Mouse (Mus musculus) cerebellum, adult 2 months (tissue): ENCODE data around the gene Trp53tg5. TPM values are rescaled to one million over a fixed set of nuclear protein-coding genes. Genes with fewer than 3 reads are reported as not detected.

ENCODE experiments used
- DNase-seq, 2 experiments: peaks; one replicate each; pipeline ENCODE4 v3.0.0; 2021
- H3K27ac ChIP-seq: fragments of 200-500 bp; 2 replicates; pipeline ENCODE4 v1.5.1; 2012; ENCODE audit warnings: low read length, control low read depth, inconsistent platforms; ENCODE audit not compliant: insufficient read depth
- H3K27me3 ChIP-seq: fragments of 200-500 bp; 2 replicates; pipeline ENCODE4 v1.6.1; 2012; ENCODE audit warnings: inconsistent platforms, mild to moderate bottlenecking, low read length, moderate library complexity; ENCODE audit not compliant: control insufficient read depth, insufficient read depth
- H3K4me1 ChIP-seq: fragments of 200-500 bp; 2 replicates; pipeline ENCODE4 v1.6.1; 2011; ENCODE audit warnings: low read length; ENCODE audit not compliant: control insufficient read depth, insufficient read depth
- H3K4me3 ChIP-seq: fragments of 200-500 bp; replicated peaks from 2 replicates; pipeline ENCODE3; 2011; ENCODE audit warnings: mild to moderate bottlenecking, low read depth, low read length, control low read depth; ENCODE audit not compliant: insufficient read depth
- CTCF ChIP-seq: fragments of 200-500 bp; IDR thresholded peaks from 2 replicates; pipeline ENCODE4 v1.5.1; 2011; ENCODE audit warnings: low read depth, mild to moderate bottlenecking, control low read depth, low read length, moderate library complexity, borderline replicate concordance; ENCODE audit not compliant: insufficient read depth
- POLR2A ChIP-seq: fragments of 200-500 bp; IDR thresholded peaks from 2 replicates; pipeline ENCODE4 v1.6.1; 2011; ENCODE audit warnings: low read length, control low read depth, borderline replicate concordance; ENCODE audit not compliant: insufficient read depth
- WGBS: fragments of 180-500 bp; shearing (Covaris S2); methylation state at CpG from one replicate; pipeline ENCODE4 v1.1.7; 2018; 5-methylcytosine and 5-hydroxymethylcytosine counted together
- polyA plus RNA-seq: library from polyadenylated mRNA; depleted of rRNA; stranded (reverse); fragments of >200 nt; gene quantifications from 2 replicates; pipeline ENCODE4 v1.2.3, GENCODE M21; 2012

The Trp53tg5 gene
- polyA plus RNA-seq, 1 experiment, result not detected

DNA sequence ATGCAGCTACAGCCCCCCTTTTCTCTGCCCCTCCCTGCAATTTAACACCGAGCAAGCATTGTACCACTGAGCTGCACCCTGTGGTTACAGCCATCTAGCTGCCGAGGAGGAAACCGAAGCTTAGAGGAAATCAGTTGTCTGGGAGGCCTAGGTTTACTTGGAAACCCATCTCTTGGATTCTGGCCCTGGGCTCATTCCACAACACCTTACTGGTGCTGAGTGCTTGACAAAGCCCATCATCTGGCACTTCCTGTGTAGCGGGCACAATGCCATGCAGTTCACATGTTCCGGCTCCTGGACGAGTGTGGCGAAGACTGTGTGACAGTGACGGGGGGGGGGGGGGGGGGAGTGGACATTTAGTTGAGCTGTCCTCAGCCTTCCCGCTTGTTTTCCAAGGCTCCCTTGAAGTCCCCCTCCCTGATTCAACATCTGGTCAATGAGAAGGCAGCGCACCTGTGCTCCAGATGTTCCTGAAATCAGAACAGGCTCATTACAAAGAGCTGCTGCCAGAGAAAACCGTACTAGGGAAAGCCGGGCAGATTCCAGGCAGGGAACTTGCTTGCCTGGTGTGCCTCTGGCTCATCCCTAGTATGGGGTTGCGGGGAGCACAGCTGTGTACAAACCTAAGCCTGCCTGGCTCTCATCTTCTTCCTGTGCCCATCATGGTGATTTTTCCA lies 21.4 kb downstream of the Trp53tg5 start:
- DNase-seq, result no peak
- H3K4me3 ChIP-seq, result no peak overlapping the region
- no peak for TF ChIP-seq POLR2A
- TF ChIP-seq CTCF, result no peak
- no peaks in the 10 kb centered on the region for H3K4me1 ChIP-seq
- 25% methylated on average over 13 of the region's 13 CpGs for WGBS
- H3K27me3 ChIP-seq, result no peaks in the 10 kb centered on the region
- H3K27ac ChIP-seq, result no peak overlapping the region

DNA sequence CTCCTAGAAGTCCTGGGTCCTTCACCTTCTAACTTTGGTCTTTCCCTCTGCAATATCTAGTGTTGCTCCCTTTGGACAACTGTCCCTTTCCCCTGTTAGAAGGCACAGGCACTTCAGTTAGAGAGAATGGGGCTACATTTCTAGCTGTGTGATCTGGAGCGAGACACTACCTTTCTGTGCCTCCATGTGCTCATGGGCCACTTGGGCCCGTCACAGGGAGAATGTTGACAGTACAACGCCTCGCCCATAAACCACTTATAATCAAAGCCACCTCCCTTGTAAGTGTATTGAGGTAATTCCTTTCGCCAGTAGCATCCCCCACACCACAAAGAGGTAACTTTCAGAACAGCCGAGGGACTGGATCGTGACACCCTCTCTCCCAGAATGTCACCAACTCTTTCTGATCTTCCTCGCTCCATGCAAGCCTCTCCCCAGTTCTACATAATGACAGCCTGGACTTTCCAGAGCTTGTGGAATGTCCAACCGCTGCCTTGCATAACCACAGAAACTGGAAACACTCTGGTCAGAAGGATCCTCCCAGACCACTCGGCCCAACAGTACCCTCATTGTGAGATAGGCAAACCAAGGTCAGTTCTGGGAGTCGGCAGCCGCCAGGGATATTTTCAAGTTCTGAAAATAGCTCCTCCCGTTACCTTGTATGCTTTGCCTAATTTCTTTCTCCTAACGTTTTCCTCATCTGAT lies 24.0 kb downstream of the Trp53tg5 start:
- H3K4me3 ChIP-seq, result no peak overlapping the region
- no peaks in the 10 kb centered on the region for H3K27me3 ChIP-seq
- no peak overlapping the region for H3K27ac ChIP-seq
- no peak for DNase-seq
- no peak for TF ChIP-seq POLR2A
- TF ChIP-seq CTCF, result no peak
- H3K4me1 ChIP-seq, result no peaks in the 10 kb centered on the region
- 89% methylated on average over 14 of the region's 14 CpGs for WGBS

DNA sequence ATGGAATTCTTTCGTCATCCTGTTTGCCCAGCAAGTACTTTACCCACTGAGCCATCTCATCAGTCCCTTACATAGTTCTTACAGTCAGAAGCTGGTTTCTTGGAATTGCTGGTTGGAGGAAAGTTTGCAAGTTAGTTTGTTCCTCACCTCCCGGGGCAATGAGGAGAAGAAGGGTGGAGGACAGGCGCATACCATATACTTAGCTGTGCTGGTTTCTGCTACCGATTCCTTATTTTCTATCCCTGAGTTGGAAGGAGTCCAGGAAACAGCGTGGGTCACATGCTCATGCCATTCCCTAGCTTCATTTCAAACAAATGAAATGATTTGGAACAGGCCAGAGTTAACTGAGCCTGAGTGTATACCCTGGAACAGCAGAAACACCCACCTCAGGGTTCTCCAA lies 24.6 kb downstream of the Trp53tg5 start:
- DNase-seq, result no peak
- TF ChIP-seq POLR2A, result no peak
- TF ChIP-seq CTCF, result no peak
- H3K27me3 ChIP-seq, result no peaks in the 10 kb centered on the region
- no peak overlapping the region for H3K4me3 ChIP-seq
- no peak overlapping the region for H3K27ac ChIP-seq
- no peaks in the 10 kb centered on the region for H3K4me1 ChIP-seq
- WGBS, result 62% methylated on average over 5 of the region's 5 CpGs

DNA sequence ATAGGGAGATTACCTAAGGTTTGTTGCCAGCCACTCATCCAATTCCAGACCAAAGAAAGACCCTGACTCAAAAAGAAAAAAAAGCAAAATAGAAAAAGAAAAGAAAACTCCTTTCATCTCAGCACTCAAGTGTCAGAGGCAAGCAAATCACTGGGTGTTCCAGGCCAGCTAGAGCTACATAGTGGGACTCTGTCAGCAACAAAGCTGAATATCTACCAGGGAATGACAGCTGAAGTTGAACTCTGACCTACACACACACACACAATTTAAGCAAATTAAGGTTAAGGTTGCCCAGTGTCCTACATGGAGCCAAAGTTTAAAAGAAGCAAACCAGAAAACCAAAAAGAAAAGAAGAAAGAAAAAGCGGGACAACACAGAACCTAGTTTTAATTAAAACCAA lies 25.4 kb downstream of the Trp53tg5 start:
- 86% methylated on average over 1 of the region's 1 CpGs for WGBS
- no peak overlapping the region for H3K4me3 ChIP-seq
- TF ChIP-seq POLR2A (no peak), CTCF (no peak)

DNA sequence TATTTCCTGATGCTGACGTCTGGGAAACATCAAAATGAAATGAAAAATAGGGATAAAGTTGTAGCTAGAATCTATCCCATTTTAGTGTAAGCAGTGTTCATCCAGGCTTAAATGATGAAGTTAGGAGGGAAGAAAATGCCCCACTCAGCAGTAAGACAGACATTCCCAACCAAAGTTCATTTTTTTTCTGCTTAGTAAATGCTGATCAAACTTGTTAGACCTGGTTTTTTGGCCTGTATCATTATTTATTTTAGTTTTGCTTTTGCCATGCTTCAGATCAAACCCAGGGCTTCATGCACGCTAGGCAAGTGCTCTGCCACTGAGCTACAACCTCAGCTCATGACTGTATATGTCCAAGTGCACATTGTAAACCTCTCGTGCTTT lies 27.4 kb downstream of the Trp53tg5 start:
- WGBS, result 73% methylated on average over 3 of the region's 3 CpGs
- H3K4me1 ChIP-seq, result no peaks in the 10 kb centered on the region
- no peak overlapping the region for H3K27ac ChIP-seq
- no peak overlapping the region for H3K4me3 ChIP-seq
- TF ChIP-seq CTCF (no peak), POLR2A (no peak)
- no peaks in the 10 kb centered on the region for H3K27me3 ChIP-seq
- DNase-seq, result no peak

More for the DNA sequence above, 25.4 kb downstream of the Trp53tg5 start:
- H3K4me1 ChIP-seq, result no peaks in the 10 kb centered on the region
- H3K27ac ChIP-seq, result no peak overlapping the region
- DNase-seq, result no peak
- no peaks in the 10 kb centered on the region for H3K27me3 ChIP-seq

DNA sequence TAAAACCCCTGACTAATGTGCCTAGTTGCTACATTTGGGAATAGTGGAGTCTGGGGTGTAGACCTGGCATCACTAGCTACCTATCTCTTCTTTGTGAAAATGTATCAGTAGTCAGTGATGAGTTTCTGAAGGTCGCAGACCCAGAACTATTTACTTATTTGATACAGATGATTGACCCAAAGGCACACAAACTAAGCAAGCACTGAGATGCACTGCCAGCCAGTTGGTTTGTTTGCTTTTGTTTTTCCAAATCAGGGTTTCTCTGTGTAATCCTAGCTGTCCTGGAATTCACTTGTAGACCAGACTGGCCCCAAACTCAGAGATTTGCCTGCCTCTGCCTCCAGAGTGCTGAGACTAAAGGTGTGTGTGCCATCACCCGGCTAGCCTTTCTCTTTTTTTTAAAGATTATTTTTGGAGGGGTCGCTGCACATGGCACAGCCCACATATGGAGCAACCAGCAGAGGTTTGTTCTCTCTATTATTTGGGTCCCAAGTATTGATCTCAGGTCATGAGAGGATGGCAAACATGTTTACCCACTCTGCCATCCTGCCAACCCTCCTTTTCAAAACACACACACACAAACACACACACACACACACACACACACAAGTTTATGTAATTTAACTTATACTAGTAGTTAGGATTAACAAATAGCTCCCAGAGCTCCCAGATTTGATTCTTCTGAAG lies 28.0 kb downstream of the Trp53tg5 start:
- Histone ChIP-seq H3K27ac (no peak overlapping the region), H3K27me3 (no peaks in the 10 kb centered on the region), H3K4me1 (no peaks in the 10 kb centered on the region), H3K4me3 (no peak overlapping the region)
- no peak for DNase-seq
- no peak for TF ChIP-seq POLR2A
- TF ChIP-seq CTCF, result no peak
- 78% methylated on average over 3 of the region's 3 CpGs for WGBS

DNA sequence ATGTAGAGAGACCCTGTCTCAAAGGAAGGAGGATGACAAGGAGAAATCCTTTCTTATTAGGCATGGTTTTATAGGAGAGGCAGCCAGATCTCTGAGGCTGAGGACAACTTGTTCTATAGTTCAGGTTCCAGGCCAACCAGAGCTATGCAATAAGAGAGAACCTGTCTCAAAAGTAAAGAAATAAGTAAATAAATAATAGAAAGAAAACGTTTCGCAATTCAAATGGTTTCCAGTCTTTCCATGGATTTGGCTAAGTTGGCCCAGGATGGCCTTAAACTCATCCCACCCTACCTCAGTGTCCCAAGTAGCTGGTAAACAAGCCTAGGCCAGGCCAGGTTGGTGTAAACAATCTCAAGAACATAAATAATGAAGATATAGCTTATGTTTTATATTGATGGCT lies 28.8 kb downstream of the Trp53tg5 start:
- TF ChIP-seq CTCF (no peak), POLR2A (no peak)
- Histone ChIP-seq H3K4me3 (no peak overlapping the region), H3K27ac (no peak overlapping the region), H3K4me1 (no peaks in the 10 kb centered on the region), H3K27me3 (no peaks in the 10 kb centered on the region)
- DNase-seq, result no peak
- WGBS, result 89% methylated on average over 2 of the region's 2 CpGs
